Mouse (Mus musculus) cerebellum, adult 11-12 months (tissue): ENCODE results near the gene Zdhhc18.

ENCODE experiments used
- DNase-seq: peaks from one replicate; pipeline ENCODE4 v3.0.0; 2022

Zdhhc18 gene

DNA sequence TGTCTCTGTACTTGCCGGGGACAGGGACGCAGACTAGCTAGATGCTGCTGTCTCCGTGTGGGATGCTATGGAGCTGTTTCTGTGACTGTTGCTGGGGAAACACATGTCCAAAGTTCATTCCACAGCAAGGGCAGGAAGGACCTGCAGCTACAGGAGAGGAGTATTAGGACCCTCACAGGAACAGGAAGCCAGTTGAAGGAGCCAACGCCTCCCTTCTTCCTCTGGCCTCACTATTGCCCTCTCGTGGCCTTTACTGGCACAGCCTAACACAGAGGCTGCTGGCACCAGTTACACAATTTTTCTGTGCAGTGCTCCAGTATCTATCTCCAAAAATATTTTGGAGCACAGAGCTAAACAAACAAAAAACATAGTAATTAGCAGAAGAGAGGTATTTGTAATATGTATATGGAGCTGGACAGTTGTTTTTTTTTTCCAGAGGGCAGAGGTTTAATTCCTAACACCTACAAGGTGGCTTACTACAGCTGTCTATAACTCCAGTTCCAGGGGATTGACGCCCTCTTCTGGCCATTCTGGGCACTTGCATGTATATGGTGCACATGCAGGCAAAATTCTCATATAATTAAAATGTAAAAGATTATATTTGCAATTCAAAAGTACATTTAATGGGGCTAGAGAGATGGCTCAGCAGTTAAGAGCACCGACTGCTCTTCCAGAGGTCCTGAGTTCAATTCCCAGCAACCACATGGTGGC is at the start of gene Zdhhc18:
Gene Zdhhc18 (minus strand): TSS at position 166 of the 711 bp plus-strand sequence.
- peak; percentile 66 for DNase-seq

DNA sequence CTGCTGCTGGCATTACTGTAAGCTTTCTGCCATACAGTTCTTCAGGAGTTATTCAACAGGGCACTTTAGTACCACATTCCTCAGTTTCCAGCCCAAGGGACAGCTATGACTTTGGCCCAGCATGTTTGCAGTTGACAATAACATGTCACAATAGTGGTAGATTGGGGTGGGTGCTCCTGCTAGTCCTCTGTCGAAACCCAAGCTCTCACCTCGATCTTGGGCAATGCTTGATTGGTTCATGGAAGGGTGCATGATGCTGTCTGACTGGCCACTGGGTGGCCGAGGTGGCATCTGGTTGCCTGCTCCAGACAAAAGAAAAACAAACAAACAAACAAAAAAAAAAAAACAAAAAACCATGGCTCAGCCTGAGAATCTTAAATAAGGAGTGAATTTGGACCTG is 45.4 kb upstream of the Zdhhc18 start:
- no peak for DNase-seq

DNA sequence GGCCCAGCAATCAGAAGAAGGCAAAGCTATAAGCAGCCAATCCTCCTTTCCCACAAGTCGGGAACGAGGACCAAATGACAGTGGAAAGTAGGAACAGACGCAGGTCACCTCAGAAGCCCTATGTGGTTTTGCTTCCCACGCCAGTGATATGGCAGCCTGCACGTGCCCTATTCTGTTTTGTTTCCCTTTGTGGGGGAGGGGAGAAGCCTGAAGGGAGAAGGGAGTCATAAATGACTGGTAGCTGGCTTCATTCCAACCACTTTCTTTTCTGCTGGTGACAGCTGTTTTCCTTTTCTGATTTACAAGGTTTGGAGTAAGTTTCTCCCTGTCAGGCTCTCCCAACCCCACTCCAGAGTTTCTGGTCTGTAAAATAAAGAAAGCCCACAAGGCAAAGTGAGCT is 40.3 kb upstream of the Zdhhc18 start:
- DNase-seq = no peak

DNA sequence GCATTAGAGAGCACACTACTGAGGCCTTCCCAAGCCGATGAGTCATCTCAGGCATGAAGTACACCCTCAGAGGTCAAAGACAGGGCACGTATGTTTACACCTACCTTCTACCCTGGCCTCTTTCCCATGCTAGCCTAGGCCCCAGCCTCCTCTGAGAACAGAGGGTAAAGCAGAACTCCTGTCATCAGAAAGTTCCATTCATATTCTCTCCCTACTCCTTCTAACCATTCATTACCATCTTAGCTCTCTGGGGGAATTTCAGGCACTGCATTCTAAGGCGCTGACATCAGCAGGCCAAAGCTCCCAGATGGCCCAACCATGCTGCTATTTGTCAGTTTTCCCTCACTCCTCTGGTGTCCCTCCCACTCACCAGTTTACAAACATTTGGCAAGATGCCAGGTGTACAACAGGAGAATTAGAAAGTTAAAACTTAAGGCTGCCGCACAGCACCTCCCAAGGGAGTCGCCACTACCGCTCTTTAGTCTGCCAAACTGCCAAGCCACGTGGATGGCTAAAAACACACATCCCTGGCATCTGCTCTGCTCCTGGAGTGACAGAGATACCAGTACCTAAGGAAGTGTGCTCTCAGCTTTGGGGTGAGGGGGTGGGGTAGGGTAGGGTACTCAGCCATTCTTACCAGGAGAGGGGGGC is 38.6 kb upstream of the Zdhhc18 start:
- no peak for DNase-seq

DNA sequence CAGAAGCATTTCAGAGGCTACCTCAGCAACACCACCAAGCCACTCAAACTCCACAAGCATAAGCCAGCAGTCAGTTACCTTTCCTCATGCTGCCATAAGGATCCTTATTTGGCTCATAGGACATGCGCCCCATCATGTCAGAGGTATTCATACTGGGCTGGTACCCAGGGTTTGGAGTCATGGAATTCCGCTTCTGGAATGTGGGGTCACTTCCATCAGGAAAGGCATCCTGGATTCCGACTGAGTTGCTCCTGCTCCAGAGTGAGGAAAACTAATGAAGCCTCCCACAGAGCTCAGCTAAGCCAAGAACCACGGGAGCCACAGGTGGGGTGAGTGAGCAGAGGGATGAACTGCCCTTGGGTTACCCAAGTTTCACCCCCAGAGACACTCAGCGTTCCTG is 37.2 kb upstream of the Zdhhc18 start:
- DNase-seq = no peak

DNA sequence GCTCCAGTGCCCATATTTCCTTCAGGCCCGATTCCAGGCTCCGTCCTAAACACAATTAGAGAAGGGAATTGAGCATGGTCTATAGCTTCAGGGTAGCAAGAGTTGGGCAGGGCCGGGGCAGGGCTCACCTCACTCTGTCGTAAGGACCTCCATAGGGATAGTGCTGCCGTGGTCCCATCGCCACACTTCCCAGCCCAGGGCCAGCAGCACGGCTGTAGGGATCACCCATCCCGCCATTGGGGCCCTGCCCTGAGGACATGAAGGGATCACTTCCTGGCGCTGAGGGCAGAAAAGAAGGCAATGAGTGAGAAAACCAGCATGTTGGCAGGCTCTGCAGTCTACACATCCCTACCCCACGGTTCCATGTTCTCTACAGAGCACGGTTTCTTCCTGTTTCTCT is 36.6 kb upstream of the Zdhhc18 start:
- DNase-seq = no peak

DNA sequence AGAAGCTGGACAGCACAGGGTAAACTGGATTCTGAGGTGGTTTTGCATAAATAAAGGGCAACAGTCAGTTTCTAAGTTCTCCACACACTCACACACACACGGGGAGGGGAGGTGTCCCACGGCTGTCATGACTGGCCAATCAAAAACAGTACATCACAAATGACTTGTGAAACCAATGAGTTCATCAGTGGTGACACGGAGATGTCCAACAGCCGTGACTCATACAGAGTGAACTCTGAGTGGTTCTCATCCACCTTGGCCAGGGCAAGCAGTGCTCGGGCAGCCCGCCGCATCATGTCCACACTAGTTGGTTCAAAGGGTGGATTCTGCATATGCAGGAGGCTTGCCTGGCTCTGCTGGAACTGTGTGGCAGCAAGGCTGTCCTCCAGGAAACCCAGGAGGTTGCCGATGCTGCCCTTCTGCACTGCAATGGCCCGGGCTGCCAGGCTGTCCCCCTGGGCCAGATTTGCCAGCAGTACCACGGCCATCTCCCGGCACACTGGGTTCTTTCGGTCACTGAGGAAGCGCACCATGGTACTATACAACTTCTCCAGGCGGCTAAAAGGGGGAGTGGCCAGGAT is 30.3 kb upstream of the Zdhhc18 start:
- no peak for DNase-seq

DNA sequence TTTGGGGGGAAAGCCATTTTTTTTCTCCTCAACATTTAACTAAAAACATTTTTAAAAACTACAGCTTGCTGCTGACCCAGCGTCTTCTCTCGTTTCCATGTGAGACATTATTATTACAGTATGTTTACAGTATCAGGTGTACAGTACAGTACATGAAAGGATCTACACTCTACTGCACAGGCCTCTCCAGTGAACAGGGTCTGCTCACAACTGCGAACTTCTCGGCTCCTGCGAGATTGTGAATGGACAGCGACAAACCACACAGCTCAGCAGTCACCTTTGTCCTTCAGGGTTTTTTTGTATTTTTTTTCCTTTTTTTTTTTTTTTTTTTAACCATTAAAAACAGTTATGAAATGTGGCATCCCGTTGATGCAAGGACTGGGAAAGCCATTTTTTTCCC is 29.7 kb upstream of the Zdhhc18 start:
- DNase-seq = no peak

DNA sequence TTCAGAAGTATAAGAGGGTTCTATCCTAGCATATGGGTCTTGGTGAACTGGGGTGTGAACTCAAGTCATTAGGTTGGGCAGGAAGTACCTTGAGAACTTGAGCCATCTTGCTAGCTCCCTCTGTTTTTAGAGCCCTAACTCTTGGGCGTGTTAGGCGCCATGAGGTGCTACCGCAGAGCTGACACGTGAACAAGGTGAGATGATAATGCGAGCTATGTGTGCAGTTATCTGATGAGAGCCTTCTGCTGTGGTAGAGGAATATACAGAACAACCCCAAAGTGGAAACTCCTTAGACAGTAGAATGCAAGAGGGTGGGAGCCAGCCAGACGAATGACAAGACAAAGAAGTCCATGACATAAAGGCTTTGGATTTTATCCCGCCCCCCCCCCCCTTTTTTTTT is 27.3 kb upstream of the Zdhhc18 start:
- DNase-seq = no peak

DNA sequence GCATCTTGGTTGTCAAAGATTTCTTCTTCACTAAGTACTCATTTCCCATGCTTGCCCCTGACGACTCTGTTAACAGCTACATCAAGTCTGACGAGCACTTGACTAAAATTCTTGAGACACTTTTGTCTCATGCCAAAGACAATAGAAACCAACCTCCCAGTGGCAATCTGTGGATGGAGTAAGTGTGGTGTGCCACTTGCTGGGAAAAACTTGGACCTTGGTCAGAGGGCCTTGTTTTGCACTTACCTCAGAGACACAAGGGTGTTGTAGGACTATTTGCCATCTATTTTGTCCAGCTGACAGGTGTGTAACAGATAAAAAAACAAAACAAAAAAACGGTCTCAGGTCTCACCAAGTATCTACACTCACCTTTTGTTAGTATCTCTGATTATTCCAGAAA is 26.2 kb upstream of the Zdhhc18 start:
- no peak for DNase-seq

DNA sequence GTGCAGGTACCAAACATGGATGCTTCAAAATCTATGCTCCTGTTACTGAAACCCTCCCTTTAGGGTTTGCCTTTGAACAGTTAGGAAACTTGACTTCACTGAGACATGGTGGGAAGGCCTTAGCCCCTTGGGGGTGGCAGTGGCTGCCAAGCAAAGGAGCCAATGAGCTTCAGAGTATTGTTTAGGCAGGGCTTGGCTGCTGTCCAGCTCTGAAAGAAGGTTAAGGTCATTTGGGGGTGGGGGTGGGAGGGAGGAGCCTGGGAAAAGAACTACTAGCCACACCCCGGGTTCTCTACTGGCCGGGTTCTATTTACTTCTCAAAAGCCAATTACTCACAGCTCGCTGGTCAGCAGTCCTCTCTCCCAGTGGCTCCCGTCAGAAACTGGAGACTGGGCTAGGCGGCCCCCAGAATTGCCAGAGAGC is 25.7 kb upstream of the Zdhhc18 start:
- DNase-seq = peak; percentile 55

DNA sequence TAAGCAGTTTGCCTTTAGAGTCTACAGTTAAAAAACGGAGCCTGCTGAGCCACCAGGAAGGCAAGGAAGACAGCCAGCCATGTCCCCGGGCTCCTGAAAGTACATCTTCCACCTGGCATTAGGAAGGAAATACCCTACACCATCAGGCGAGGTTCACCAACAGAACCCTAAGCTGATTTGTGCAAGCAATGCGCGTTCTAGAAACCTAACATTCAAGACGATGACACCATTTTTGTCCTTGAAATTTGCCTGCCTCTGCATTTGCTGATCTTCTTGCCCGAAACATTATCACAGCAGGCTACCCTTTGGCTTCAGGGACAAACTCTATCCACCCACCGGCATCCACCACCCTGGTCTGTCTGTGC is 24.4 kb upstream of the Zdhhc18 start:
- DNase-seq = no peak

DNA sequence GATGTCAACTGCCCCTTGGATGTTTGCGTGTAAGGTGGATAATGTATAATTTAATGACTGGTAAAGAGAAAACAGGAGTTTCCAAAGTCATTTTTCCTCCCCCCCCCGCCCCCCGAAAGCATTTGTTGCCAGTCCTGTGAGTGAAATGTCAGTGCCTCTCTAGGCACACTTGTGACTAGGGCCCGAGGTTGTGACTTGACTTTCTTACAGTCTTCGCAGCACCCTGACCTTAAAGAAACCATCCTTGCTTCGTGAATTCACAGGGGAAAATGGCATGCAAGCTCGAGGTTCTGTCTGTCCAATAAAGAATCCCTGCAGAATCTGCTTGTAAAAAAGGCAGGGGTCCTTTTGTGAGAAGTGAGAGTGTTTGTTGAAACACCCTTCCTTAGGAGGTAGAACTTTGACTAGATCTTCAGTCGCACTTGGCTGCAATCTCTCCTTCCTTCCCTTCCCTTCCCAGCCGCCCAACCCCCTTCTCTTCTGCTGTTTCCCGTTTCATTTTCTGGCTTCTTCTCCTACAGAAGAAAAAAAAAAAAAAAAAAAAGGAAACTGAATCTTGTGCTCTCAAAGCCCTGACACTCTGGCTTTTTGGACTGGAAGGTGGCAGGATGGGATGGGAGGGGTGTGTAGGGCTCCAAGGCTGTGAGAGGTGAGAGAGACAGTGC is 23.8 kb upstream of the Zdhhc18 start:
- no peak for DNase-seq

DNA sequence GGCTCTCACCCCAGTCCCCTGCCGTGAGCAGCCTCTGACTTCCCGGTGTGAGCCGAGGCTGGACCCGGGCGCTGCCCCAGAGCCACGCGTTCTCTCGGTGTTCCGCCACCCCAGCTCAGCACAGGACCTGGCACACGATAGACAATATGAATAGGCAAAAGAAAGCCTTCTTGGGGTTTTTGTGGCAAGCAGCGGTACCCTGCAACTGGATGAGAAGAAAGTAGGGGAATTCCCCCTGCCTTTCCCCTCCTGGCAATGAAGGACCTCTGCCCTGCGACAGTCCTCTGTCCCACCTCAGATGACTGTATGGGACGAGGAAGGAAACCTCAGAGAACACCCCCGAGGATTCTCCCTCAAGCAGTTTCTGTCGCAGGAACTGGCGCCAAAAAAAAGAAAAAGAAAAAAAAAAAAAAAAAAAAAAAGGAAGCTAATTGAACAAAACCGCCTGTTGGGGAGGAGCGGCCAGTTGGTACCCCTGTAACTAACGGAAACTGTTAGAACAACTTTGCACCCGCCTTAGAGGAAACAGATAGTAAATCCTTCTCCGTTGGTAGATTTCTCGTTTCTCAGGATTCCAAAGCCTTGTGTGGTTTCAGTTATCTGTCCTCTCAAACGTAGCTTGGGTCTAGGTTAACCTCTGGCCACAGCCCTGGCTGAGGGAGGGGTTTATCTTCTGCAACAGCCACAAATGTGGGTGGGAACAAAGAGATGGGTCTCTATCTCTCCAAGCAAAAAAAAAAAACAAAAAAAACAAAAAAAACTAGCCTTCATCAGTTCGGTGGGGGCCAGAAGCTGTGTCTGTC is 23.1 kb upstream of the Zdhhc18 start:
- DNase-seq = no peak

DNA sequence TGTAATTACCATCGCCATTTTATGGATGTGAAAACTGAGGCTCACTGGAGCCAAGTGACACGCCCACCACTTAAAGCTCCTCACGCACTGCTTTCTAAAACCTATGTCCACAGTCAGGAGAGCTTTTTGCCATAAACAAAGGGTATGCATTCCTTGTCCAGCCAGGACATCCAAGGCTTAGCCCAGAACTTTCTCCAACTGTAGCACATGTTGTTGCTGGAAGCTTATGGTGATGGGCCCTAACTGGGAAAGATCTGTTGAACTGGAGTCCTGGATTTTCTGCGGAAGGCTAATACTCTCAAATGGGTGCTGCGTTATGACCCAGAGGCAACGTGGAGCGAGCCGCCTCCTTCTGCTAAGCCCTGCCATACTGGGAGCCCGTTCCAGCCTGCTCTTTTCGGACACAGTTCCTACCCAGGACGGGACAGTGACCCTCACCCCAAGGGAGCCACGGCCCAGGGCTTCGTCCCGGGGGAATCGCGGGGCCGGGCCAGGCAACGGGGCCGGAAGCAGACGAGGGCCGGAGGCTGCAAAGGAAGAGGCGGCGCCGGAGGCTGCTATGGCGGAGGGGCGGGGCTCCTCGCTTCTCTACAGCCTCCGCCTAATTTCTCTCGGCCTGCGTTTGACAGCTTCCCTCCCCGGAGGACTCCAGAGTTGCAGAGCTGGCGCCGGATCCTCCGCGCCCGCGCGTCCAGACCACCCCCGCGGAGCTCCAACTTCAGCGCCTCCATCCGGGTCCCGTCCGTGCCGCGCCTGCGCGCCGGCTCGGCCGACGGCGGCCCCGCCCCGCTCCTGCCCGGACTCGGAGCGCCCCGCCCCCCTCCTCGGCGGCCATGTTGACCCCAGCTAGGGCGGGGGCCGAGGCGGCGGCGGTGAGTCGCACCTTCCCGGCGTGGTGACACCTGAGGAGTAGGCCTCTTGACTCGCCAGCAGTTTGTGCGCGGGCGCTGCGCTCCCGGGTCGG is 22.2 kb upstream of the Zdhhc18 start, which contains the start of gene Pigv:
Gene Pigv (minus strand): TSS at position 767 of the 964 bp plus-strand sequence.
- DNase-seq = peak; percentile 93

DNA sequence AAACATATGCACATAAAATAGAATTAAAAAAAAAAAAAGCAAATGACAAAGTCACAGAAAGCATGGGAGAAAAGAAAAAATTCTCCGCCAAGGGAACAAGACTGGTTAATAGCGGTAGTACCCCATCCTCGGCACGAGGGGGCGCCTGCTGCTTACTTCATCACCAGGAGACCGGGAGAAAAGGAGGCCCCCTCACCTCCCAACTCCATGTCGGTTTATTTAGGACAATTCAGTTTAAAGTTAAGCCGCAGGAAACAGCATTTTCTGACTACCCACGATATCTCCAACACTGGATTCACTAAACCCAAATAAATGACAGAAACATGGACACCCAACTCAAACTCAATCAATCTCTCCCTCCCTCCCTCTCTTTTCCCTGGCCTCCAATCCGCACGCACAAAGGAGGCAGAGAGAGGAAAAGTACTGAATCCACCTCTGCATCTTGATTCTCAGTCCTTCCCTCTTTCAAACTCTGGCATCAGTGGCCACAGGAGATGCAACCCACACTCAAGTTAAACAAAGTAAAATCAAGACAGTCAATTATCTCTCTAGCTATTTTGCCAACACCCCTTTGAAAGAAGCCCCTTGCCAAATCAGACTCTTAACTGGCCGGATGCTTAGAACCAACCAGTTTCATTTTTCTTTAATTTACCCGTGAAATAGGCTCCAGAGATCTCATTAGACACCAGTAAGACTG is 21.4 kb upstream of the Zdhhc18 start:
- peak; percentile 81 for DNase-seq

DNA sequence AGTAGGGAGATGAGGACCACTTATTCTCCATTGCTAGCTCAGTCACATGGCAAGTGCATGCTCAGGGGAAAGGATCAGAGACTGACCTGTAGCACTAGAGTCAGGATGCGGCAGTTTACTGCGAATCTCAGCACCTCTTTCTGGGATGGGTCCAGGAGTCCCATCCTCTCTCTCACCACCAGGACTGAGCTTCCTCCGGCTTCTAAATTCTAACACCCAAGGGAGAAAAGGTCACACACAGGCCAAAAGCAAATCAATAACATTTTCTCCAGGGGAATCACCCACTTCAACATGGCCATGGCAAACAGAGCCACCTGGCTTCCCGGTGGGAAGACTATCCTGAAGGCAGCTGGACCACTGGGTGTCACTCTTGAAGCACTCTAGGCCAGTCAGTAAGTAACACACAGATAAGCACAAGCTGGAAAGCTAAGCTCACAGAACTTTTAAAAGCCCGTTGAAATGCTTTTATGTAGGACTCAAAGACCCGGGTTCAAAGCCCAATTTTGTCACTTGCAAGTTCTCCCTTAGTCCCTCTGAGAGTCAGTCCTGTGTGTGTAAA is 19.8 kb upstream of the Zdhhc18 start:
- no peak for DNase-seq

DNA sequence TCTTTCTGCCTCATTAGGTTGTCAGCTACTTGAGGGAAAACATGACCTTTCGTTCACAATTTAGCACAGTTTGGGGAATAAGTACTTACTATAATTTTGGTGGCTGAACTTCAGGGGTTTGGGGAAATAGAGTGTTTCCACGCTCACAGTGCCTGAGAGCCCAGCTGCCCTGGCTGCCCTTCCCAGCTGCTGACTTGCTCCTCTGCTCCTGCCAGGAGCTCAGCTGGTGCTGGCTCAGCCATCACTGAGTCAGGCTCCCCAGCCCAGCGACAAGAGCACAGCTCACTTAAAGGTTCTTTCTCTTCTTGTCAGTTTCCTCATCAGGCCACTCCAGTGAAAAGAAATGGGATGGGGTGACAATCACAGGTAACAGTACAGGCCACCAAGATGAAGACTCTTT is 18.6 kb upstream of the Zdhhc18 start:
- DNase-seq = no peak

DNA sequence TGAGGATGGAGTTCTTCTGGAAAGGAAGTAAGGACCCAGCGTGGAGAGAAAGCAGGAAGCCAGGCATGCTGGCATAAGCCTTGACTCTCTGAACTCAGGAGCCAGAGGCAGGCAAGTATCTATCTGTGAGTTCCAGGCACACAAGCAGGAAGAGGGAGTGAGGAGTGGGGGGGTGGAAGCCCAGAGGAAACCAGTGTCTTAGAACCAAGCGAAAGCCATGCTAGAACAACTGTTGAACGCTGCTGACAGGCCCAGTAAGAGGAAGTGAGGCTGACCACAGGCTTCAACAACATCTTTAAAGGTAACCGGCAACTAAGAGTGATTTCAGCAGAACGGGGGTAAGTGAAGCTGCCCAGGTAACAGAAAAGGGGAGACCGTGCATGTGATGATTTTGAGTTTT is 16.2 kb upstream of the Zdhhc18 start:
- DNase-seq = no peak

DNA sequence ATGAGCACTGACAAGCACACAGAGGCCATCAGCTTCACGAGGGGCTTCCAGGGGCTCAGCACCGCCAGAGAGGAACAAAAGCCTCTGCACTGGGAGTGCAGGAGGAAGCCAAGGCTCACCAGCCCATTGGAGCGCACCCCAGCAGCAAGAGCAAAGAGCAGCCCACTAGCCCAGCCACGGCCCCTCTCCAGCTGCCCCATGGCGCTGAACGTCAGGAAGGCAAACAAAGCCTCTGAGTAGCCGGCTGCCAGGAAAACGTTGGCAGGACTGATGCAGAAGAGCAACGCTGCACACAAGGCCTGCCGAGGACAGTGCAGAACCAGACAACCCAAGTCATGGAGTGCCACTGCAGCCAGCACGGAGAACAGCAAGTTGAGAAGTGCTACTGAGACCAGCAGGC is 15.2 kb upstream of the Zdhhc18 start:
- no peak for DNase-seq

DNA sequence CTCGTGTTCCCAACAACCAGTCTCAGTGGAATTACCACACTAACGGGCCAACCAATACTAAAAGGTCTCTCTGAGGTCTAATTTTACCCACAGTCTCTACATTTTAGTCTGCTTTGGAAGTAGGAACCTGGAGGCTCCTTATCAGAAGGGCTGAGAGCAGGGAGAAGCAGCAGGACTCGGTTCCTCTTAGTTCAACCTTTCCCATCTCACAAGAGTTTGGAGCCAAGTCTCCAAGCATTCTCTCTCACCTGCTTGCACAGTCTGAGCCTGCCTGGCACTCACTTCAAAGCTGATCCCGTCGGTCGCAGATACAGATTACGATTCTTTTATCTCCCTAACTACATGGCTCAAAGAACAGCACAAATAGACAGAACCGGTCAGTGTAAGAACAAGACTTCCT is 13.0 kb upstream of the Zdhhc18 start:
- DNase-seq = no peak
